Mouse (Mus musculus) myocyte (in vitro differentiated cells): ENCODE data around the gene Iqschfp.

Experiments used
- E2F4 ChIP-seq: IDR thresholded peaks from one replicate; pipeline ENCODE4 v1.6.1; 2011; ENCODE audit warnings: mild to moderate bottlenecking, control low read depth, moderate library complexity; ENCODE audit not compliant: insufficient read depth
- MAX ChIP-seq: IDR thresholded peaks from one replicate; pipeline ENCODE4 v1.6.1; 2011; ENCODE audit warnings: low read depth, mild to moderate bottlenecking, control low read depth
- POLR2A ChIP-seq: IDR thresholded peaks from one replicate; pipeline ENCODE4 v1.6.1; 2011; ENCODE audit warnings: low read depth, mild to moderate bottlenecking, control low read depth, moderate library complexity; ENCODE audit not compliant: insufficient read length
- REST ChIP-seq: IDR thresholded peaks from one replicate; pipeline ENCODE4 v1.6.1; 2011; ENCODE audit warnings: mild to moderate bottlenecking, control low read depth, moderate library complexity; ENCODE audit not compliant: insufficient read depth, insufficient read length
- SRF ChIP-seq: IDR thresholded peaks from one replicate; pipeline ENCODE4 v1.6.1; 2011; ENCODE audit warnings: low read depth; ENCODE audit not compliant: control insufficient read depth, insufficient read length
- TCF12 ChIP-seq: IDR thresholded peaks from one replicate; pipeline ENCODE4 v1.6.1; 2011; ENCODE audit warnings: mild to moderate bottlenecking, control low read depth; ENCODE audit not compliant: poor library complexity, insufficient read depth, severe bottlenecking

DNA sequence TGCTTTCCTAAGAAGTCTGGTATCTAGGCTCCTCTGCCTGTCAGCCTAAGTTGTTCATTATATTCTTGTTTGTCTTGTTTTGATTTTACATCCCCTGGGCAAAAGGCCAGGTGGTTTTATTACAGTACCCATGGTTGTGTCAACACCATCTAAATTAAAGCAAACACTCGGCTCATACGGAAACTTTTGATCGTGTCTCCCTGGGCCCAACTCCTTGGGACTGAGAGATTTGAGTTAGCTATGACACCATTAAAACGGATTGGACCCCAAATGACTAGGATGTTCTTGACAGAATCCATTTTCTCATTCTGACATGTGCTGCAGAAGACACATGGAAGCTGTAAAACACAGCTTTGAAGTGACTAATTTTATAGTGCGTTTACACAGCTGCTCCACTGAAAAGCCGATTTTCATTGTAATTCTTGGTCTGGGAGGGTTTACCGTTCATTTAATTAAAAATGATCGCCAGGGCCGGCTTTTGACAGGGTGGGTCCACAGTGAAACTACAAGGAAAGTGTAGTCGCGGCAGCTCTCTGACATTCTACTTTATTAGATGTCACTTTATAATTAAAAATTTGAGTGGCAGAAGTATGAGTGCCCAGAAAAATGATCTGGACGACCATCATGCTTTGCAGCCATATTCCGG lies 24.5 kb upstream of the Iqschfp start:
- TF ChIP-seq POLR2A, result no peak
- TF ChIP-seq MAX, result no peak
- no peak for TF ChIP-seq REST
- TF ChIP-seq SRF, result no peak
- TF ChIP-seq TCF12, result no peak
- no peak for TF ChIP-seq E2F4
